Mouse (Mus musculus): ENCODE results near the gene Ercc1. TPM values are rescaled to one million over a fixed set of nuclear protein-coding genes. Genes with fewer than 3 reads are reported as not detected.
A peak's percentile ranks its signal among the peaks of the same experiment; 100 is the strongest.

The Ercc1 gene
- polyA plus RNA-seq, 1 experiment, result 30.7 TPM

DNA sequence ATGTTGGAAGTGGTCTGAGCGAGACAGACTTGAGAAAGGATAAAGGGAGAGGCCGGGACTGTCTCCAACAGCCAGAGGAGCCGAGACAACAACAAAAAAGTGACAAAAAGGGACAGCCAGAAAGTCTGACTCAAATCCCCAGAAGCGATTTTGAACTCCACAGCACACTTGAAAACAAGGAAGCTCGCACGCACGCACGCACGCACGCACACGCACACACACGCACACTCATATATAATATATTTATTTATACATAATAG, 41.6 kb upstream of the Ercc1 start:
- no peak overlapping the region for H3K4me3 ChIP-seq (ENCODE audit: insufficient read depth, low read length)
- H3K4me1 ChIP-seq (ENCODE audit: control insufficient read depth, insufficient read depth, low read length), result peaks cover 12% of the 10 kb centered on the region
- H3K27ac ChIP-seq (ENCODE audit: insufficient read depth, low read depth, low read length), result no peak overlapping the region
- TF ChIP-seq CTCF (IDR thresholded peaks at IDR 0.05; ENCODE audit: low read depth, low read length) (no peak), POLR2A (IDR thresholded peaks at IDR 0.05; ENCODE audit: borderline replicate concordance, low read depth, low read length) (no peak)

DNA sequence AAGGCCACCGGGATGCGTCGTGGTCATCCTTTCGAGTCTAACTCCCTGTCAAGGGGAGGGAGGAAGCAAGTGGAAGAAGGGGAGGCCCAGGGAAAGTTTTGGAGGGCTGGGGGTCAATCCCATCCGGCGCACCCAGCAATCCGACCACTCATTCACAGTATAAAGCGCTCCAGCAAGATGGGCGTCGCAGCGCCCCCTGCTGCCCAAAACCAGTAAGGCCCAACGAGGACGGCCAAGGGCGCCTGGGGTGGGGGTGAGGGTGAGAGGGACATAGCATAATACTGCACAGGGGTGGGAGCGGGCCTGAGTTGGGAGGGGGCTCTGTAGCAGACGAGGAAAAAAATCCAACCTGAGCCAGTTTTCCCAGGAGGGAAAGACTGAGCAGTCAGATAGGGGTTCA, 40.8 kb upstream of the Ercc1 start:
- H3K4me1 ChIP-seq (ENCODE audit: control insufficient read depth, insufficient read depth, low read length), result peaks cover 12% of the 10 kb centered on the region
- no peak overlapping the region for H3K27ac ChIP-seq (ENCODE audit: insufficient read depth, low read depth, low read length)
- TF ChIP-seq POLR2A (IDR thresholded peaks at IDR 0.05; ENCODE audit: borderline replicate concordance, low read depth, low read length), result no peak
- peak; percentile 86 for TF ChIP-seq CTCF (IDR thresholded peaks at IDR 0.05; ENCODE audit: low read depth, low read length)
- no peak overlapping the region for H3K4me3 ChIP-seq (ENCODE audit: insufficient read depth, low read length)

DNA sequence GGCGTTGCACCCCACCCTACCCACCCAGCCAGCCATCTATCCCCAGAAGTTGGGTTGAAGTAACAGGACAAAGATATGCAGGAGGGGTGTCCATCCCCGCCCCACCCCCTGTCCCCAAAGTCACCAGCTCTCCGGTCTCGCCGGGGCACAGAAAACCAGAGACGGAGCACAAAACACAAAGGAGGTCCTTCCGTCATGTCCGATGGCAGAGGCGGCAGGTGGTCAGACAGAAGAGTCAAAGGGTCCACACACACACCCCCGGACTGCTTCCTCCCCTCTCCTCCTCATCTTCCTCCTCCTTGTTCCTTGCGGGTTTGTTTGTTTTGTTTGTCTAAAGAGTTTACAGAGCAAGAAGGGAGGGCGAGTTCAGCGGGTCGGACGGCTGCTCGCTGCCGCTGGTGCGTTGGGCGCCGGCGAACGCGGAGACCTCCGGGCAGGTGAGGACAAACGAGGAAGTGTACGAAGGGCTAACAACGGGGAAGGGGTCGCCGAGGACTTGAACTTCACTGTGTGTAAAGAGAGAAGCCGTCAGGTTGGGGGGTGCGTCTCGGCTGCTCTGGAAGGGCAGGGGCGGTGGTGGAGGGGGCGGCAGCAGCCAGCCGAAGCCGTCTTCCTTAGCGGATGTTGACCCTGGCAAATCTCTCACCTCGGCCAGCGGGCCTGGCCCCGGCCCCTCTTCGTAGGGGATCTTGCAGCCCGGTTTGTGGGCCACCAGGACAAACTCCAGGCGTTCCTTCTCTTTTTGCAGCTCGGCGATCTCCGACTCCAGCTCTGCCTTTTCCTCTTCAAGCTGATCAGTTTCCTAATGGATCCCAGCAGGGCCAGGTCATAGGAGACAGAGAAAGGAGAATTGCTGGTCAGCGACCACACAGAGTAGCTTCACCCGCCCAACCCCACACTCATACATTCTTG, 39.8 kb upstream of the Ercc1 start:
- Histone ChIP-seq H3K27ac (ENCODE audit: insufficient read depth, low read depth, low read length) (no peak overlapping the region), H3K4me3 (ENCODE audit: insufficient read depth, low read length) (no peak overlapping the region), H3K4me1 (ENCODE audit: control insufficient read depth, insufficient read depth, low read length) (peaks cover 12% of the 10 kb centered on the region)
- TF ChIP-seq CTCF (IDR thresholded peaks at IDR 0.05; ENCODE audit: low read depth, low read length), result no peak
- no peak for TF ChIP-seq POLR2A (IDR thresholded peaks at IDR 0.05; ENCODE audit: borderline replicate concordance, low read depth, low read length)

DNA sequence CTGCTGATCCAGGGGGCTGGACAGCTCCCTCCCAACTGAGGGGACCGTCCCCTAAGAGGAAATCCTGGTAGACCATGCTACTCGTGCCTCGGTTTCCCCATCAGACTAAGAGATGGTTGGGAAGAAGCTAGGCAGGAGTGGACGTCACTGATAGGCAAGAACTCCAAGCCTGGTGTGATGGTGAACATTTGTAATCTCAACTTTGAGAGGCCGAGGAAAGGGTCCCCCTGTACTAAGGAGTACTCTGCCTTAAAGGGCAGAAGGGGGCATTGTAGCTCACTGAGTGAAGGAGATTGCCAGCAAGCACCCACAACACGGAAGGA, 39.2 kb upstream of the Ercc1 start:
- Histone ChIP-seq H3K4me1 (ENCODE audit: control insufficient read depth, insufficient read depth, low read length) (peaks cover 10% of the 10 kb centered on the region), H3K4me3 (ENCODE audit: insufficient read depth, low read length) (no peak overlapping the region)

DNA sequence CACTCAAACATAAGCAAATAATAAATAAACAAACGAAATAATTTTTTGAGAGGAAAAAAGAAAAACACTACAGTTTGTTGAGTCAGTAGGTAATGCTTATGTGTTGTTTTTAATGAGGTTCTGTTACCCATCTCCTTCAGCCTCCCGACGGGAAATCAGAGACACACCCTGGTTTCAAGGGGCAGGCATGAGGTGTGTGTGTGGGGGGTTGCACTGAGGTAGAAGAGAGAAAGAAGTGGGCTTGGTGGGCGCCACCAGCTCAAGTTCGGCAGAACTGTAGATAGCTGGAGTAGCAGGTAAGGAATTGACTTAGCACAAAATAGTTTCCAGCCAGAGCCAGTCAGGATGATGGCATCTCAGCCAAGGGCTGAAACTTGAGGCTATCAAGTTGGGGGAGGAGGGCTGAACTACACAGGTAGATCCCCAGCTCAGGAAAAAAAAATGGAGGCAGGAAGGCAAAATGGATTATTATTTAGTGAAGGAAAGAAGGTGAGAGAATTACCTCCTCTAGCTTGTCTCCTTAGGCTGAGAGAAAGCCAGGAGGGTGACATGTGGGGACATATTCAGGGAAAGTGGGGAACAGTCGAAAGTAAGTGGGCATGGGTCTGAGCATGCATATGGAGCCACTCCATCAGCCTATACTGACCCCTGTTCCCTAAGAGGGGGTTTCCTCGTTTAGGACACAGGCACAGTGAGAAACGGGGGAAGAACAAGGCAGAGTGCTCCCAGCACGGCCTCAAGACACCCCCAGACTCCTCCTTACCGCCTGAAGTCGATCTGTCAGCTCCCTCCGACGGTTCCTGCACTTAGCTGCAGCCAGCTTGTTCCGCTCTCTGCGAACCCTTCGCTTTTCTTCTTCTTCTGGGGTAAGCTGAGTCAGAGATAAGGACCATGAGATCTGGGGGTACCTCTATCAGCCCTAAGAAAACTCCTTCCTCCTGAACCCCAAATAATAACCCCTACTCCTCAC, 38.5 kb upstream of the Ercc1 start:
- TF ChIP-seq CTCF (IDR thresholded peaks at IDR 0.05; ENCODE audit: low read depth, low read length) (no peak), POLR2A (IDR thresholded peaks at IDR 0.05; ENCODE audit: borderline replicate concordance, low read depth, low read length) (no peak)
- Histone ChIP-seq H3K4me1 (ENCODE audit: control insufficient read depth, insufficient read depth, low read length) (peaks cover 10% of the 10 kb centered on the region), H3K4me3 (ENCODE audit: insufficient read depth, low read length) (no peak overlapping the region)

More for the DNA sequence above, 39.2 kb upstream of the Ercc1 start:
- H3K27ac ChIP-seq (ENCODE audit: insufficient read depth, low read depth, low read length), result no peak overlapping the region
- no peak for TF ChIP-seq CTCF (IDR thresholded peaks at IDR 0.05; ENCODE audit: low read depth, low read length)
- no peak for TF ChIP-seq POLR2A (IDR thresholded peaks at IDR 0.05; ENCODE audit: borderline replicate concordance, low read depth, low read length)

DNA sequence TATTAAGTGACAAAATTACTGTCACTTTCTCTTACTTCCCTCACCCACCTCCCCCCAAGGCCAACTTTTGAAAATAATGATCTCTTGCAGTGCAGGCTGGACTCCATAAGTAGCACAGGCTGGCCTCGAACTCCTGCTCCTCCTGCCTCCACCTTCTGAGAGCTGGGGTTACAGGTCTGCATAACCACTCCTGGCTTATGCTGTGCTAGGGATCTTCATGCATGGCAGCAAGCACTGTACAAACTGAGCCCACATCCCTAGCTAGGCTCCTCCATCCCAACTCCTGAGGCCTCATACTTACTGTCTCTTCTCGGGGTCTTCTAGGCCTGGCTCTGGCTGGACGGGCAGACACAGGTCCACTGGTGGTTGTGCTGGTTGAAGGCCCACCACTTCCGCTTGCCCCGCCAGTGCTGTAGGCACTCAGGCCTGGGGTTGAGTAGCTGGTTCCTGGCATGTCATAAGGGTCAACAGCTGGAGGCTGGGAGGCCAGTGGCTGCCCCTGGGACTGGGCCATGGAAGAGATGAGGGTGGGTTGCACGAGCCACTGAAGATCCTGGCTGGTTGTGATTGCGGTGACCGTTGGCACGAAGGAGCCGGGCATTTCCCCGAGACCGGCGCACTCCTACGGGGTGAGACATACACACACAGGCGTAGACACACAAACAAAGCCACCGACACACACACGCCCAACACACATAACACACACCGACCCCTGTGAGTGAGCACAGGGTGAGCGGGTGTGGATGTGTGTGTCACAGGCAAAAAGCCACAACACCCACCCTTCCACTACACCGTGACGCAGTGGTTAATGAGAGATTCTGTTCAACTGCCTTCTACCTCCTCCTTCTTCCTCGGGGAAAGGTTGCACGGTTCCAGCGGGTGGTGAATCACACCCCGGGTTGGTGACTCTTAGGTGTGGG, 37.5 kb upstream of the Ercc1 start:
- no peak for TF ChIP-seq POLR2A (IDR thresholded peaks at IDR 0.05; ENCODE audit: borderline replicate concordance, low read depth, low read length)
- no peak for TF ChIP-seq CTCF (IDR thresholded peaks at IDR 0.05; ENCODE audit: low read depth, low read length)
- Histone ChIP-seq H3K4me3 (ENCODE audit: insufficient read depth, low read length) (no peak overlapping the region), H3K27ac (ENCODE audit: insufficient read depth, low read depth, low read length) (no peak overlapping the region), H3K4me1 (ENCODE audit: control insufficient read depth, insufficient read depth, low read length) (peaks cover 4% of the 10 kb centered on the region)

More for the DNA sequence above, 38.5 kb upstream of the Ercc1 start:
- no peak overlapping the region for H3K27ac ChIP-seq (ENCODE audit: insufficient read depth, low read depth, low read length)

DNA sequence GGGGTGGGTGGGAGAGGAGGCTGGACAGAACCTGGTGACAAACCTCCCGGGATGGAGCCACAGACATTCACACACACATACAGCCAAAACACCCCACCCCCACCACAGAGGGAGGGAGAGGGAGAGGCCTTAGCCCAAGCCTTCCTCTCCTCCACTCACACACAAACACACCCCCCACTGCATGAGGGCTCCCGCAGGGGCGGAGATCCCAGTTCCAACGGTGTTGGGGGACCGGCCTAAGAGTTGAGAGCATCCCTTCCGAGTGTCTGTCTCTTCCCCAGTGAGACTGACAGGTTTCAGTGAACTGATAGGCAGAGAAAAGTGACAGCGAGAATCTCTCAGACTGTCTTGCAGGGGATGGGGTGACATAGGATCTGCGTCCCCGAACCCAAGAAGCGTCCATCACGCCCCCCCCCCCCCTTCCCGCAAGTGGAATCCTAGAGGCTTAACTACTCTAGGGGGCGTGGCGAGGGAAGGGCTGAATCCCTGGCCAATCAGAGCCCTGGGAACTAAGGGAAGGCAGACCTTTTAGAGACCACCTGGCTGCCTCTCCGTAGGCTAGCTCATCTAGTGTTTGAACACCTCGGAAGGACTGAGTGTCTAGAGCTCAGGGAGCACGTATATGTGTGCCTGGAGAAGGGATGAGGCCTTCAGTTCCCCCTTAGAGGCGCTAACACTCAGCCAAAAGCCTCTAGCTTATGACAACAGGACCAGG, 36.7 kb upstream of the Ercc1 start:
- Histone ChIP-seq H3K4me1 (ENCODE audit: control insufficient read depth, insufficient read depth, low read length) (peaks cover 4% of the 10 kb centered on the region; the same call in 1 of the 2 replicates), H3K4me3 (ENCODE audit: insufficient read depth, low read length) (peak overlapping the region; percentile 64), H3K27ac (ENCODE audit: insufficient read depth, low read depth, low read length) (peak overlapping the region; percentile 55)
- TF ChIP-seq POLR2A (IDR thresholded peaks at IDR 0.05; ENCODE audit: borderline replicate concordance, low read depth, low read length), result no peak; the same call in 1 of the 2 replicates
- TF ChIP-seq CTCF (IDR thresholded peaks at IDR 0.05; ENCODE audit: low read depth, low read length), result no peak

DNA sequence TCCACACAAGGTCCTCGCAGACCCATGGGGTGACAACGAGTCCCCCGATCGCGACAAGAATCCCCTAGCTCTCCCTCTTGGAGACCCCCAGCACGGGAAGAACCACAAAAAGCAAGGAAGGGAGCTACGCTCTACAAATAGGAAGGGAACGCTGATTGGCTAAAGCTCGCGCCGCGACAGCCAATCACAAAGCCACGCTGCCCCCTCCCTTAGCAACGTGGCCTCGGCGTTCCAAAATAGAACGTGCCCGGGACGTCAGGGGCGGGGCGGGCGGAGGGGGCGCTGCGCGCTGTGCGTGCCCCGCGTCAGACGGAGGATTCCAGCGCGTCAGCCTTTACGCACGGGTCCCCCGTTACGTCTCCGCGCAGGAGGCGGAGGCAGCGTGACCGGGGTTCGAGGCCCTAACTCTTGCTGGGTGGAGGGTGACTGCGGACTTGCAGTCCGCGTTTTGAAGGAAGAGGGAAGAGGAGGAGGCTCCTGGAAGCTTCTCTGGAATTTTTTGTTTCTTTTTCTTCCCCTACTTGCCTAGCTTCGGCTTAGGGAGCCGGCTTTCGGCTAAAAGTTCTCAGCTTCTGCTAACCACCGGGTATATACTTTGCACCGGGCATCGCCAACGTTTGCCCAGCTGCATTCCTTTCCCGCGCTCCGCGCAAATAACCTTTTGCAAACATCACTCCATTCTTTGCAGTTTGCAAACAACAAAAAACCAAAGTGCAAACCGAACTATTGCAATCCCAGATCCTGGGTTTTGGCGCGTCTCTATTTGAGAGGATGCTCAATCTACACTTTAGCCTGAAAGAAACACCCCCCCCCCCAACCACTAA, 35.9 kb upstream of the Ercc1 start:
- peak overlapping the region; percentile 64 for H3K4me3 ChIP-seq (ENCODE audit: insufficient read depth, low read length)
- peak overlapping the region; percentile 55 for H3K27ac ChIP-seq (ENCODE audit: insufficient read depth, low read depth, low read length)
- TF ChIP-seq CTCF (IDR thresholded peaks at IDR 0.05; ENCODE audit: low read depth, low read length) (no peak), POLR2A (IDR thresholded peaks at IDR 0.05; ENCODE audit: borderline replicate concordance, low read depth, low read length) (0 out of 2 replicates have a peak, but pooled peaks have one; percentile 47)
- peaks cover 4% of the 10 kb centered on the region; the same call in 1 of the 2 replicates for H3K4me1 ChIP-seq (ENCODE audit: control insufficient read depth, insufficient read depth, low read length)
